Mouse (Mus musculus) liver, postnatal 0 days (tissue): Measurements from ENCODE around the gene Tfb2m.

Source experiments
- CTCF ChIP-seq: sonication (generic); IDR thresholded peaks from 2 replicates; pipeline ENCODE4 v1.5.1; 2016; ENCODE audit warnings: antibody characterized with exemption, low read depth
- EP300 ChIP-seq: IDR thresholded peaks from 2 replicates; pipeline ENCODE4 v1.6.1; 2016; ENCODE audit warnings: antibody characterized with exemption, low read depth, mild to moderate bottlenecking

- no peak for TF ChIP-seq EP300
- TF ChIP-seq CTCF: no peak
Measured at GRCm38 (mm10) chr1:179563926-179564325, 17.9 kb upstream of the Tfb2m start.
